8 mouse cellular contexts compared by ENCODE assay signal in genomic region chr7:92742341-92742741, GRCm38 (mm10). TPM values are rescaled to one million over a fixed set of nuclear protein-coding genes. Genes with fewer than 3 reads are reported as not detected.
DNase-seq lines count a peak whose midpoint lies in the region; ATAC-seq lines count a peak whose summit lies in the region.

No protein-coding gene starts in this region.

- peak overlapping the region; percentile 98 for H3K27ac ChIP-seq in midbrain, embryonic 10.5 days (replicated peaks)

- H3K4me3 ChIP-seq in megakaryocyte, embryonic 14.5 days (replicated peaks), result peak overlapping the region; percentile 100
- peak overlapping the region; percentile 82 for H3K4me3 ChIP-seq in midbrain, embryonic 10.5 days

- WGBS in midbrain, embryonic 10.5 days, result under 1% methylated on average over 16 of the region's 16 CpGs

- H3K4me1 ChIP-seq in megakaryocyte, embryonic 14.5 days, result peaks cover 52% of the 10 kb centered on the region
- peaks cover 49% of the 10 kb centered on the region for H3K4me1 ChIP-seq in midbrain, embryonic 10.5 days

- peaks cover 20% of the 10 kb centered on the region for H3K36me3 ChIP-seq in megakaryocyte, embryonic 14.5 days (replicated peaks; ENCODE audit: low read length)
- H3K36me3 ChIP-seq in midbrain, embryonic 10.5 days, result peaks cover 24% of the 10 kb centered on the region

- H3K9me3 ChIP-seq in megakaryocyte, embryonic 14.5 days, result no peaks in the 10 kb centered on the region
- H3K9me3 ChIP-seq in midbrain, embryonic 10.5 days (replicated peaks), result no peaks in the 10 kb centered on the region

- ATAC-seq in CD4-positive, CD25-positive, alpha-beta regulatory T cell, adult 4 months, result no peak
- ATAC-seq in megakaryocyte, adult 5-6 weeks (ENCODE audit: poor library complexity, severe bottlenecking), result no peak
- no peak for ATAC-seq in frontal cortex, adult (ENCODE audit: low TSS enrichment)

- peaks cover 15% of the 10 kb centered on the region for H3K27me3 ChIP-seq in megakaryocyte, embryonic 14.5 days (replicated peaks)
- H3K27me3 ChIP-seq in midbrain, embryonic 10.5 days (ENCODE audit: low read depth, poor library complexity, severe bottlenecking), result peaks cover 12% of the 10 kb centered on the region; the same call in 1 of the 2 replicates

- intact Hi-C loops in heart, postnatal 10 days (cut with DNase I), result loop anchor here (2.0 to 10.0 kb wide), 4 partner anchors 18 to 222 kb away; partner anchors contain the start of genes Ccdc90b, Ddias and Prcp

- peak; percentile 38 for DNase-seq in CD4-positive, CD25-positive, alpha-beta regulatory T cell, adult 2 months (ENCODE audit: low read depth, low spot score)
- DNase-seq in heart, postnatal 10 days, result peak; percentile 24 to 25
- DNase-seq in midbrain, embryonic 10.5 days (ENCODE audit: low spot score), result peak; percentile 24
- DNase-seq in adipocyte (ENCODE audit: low spot score), result no peak

RNA-seq across cellular contexts. Expression of gene Rab30, which starts 0.9 kb away (rescaled TPM):
- under 1 TPM in 1 of 2 experiments, not detected in 1; 0.60 TPM for polyA plus RNA-seq in CD4-positive, CD25-positive, alpha-beta regulatory T cell, adult 4 months (2017; shearing (Covaris generic))
- polyA plus RNA-seq in megakaryocyte, embryonic 14.5 days (2012; ENCODE audit: insufficient read depth, low replicate concordance), result not detected in 2 replicates
- total RNA-seq in megakaryocyte, adult 5-6 weeks (2015), result 0.02 and 0.27 TPM in 2 replicates
- total RNA-seq in megakaryocyte, adult 5-6 weeks (2017), result 0.11 and 0.57 TPM in 2 replicates
- total RNA-seq in heart, postnatal 10 days (2021), result 10 to 100 TPM; 17.3 to 18.6 TPM
- polyA plus RNA-seq in midbrain, embryonic 10.5 days (2016; fragmentation: Nextera tagmentation; extraction: Ambion mirVana), result 15.1 and 18.1 TPM in 2 replicates

Comparison
In these comparisons a context has a peak if more than half of its experiments do, and no peak if none do; other contexts are left out.
1. RNA of gene Rab30, which starts 0.9 kb away (polyA plus RNA-seq): 15.1 to 18.1 TPM in midbrain, embryonic 10.5 days; 0.60 TPM in CD4-positive, CD25-positive, alpha-beta regulatory T cell, adult 4 months and not detected in megakaryocyte, embryonic 14.5 days; every median in the first group is over 10 times any median in the second.